Mouse (Mus musculus): ENCODE data around the gene Npcd. TPM values are rescaled to one million over a fixed set of nuclear protein-coding genes. Genes with fewer than 3 reads are reported as not detected.

The Npcd gene
- polyA plus RNA-seq, 1 experiment from 2014 or later, result 0.42 TPM

- H3K9ac ChIP-seq (replicated peaks), result no peak overlapping the region
- H3K4me3 ChIP-seq (replicated peaks), result no peak overlapping the region
- no peak overlapping the region for H3K4me2 ChIP-seq
- 89% methylated on average over 10 of the region's 10 CpGs for WGBS
- H3K27me3 ChIP-seq (replicated peaks), result peaks cover 12% of the 10 kb centered on the region
- 0 out of 2 replicates have a peak, but pooled peaks cover 5% of the 10 kb centered on the region for H3K36me3 ChIP-seq
- no peak overlapping the region for H3K27ac ChIP-seq (replicated peaks)
- ATAC-seq (ENCODE audit: low FRiP score), result no peak
- no peaks in the 10 kb centered on the region for H3K9me3 ChIP-seq (replicated peaks)
- peaks cover 22% of the 10 kb centered on the region for H3K4me1 ChIP-seq
These were observed 35.4 kb downstream of the Npcd start for GRCm38 (mm10) chr15:79798591-79798990.

DNA sequence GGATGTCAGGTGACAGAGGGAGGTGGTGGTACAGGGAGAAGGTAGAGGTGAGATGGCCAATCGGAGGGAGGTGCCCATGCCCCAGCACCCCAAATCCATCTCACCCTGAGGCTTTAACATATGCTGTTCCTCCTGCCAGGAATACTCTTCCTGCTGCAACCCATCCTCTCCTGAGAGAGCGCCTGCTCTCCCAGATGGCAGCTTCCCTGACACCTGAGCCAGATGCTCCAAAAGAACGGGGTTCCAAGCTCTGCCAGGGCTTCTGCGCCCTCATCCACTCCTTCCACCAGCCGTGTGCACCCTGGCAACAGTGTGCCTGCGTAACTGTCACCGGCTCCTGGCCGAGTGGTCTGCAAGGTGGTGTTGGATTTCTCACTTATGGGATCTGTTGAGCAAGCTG lies 36.4 kb downstream of the Npcd start:
- Histone ChIP-seq H3K4me2 (no peak overlapping the region), H3K9ac (replicated peaks) (no peak overlapping the region), H3K27me3 (replicated peaks) (peaks cover 7% of the 10 kb centered on the region), H3K4me3 (replicated peaks) (no peak overlapping the region), H3K4me1 (peaks cover 13% of the 10 kb centered on the region), H3K36me3 (peaks cover 10% of the 10 kb centered on the region; the same call in 1 of the 2 replicates), H3K27ac (replicated peaks) (no peak overlapping the region), H3K9me3 (replicated peaks) (no peaks in the 10 kb centered on the region)
- WGBS, result 86% methylated on average over 8 of the region's 8 CpGs
- ATAC-seq (ENCODE audit: low FRiP score), result no peak

GRCm38 (mm10) chr15:79797096-79797495 lies 36.9 kb downstream of the Npcd start:
- H3K9ac ChIP-seq (replicated peaks), result no peak overlapping the region
- H3K9me3 ChIP-seq (replicated peaks), result no peaks in the 10 kb centered on the region
- peaks cover 8% of the 10 kb centered on the region for H3K27me3 ChIP-seq (replicated peaks)
- H3K4me1 ChIP-seq, result peaks cover 8% of the 10 kb centered on the region
- no peak overlapping the region for H3K27ac ChIP-seq (replicated peaks)
- H3K4me2 ChIP-seq, result no peak overlapping the region
- H3K36me3 ChIP-seq, result peaks cover 13% of the 10 kb centered on the region; the same call in 1 of the 2 replicates
- H3K4me3 ChIP-seq (replicated peaks), result no peak overlapping the region
- 88% methylated on average over 7 of the region's 7 CpGs for WGBS
- ATAC-seq (ENCODE audit: low FRiP score), result no peak

DNA sequence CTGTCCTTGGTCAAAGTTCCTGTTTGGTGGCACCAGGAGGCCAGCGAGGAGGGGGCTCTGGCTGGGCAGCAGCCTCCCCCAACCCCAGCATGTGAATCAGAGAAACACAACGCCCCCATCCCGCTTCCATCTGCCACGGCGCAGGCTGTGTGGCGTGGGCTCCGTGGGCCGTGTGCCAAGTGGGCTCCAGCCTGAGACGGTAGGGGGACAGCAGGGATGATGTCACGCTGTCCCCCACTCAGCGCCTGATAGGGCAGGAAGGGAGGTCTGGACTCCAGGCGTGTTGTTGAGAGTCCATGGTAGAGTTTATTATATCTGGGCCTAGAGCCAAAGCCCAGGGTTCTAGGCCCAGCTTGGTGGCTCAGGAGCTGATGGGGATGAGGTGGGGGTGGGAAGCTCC lies 37.8 kb downstream of the Npcd start:
- Histone ChIP-seq H3K27me3 (replicated peaks) (peaks cover 8% of the 10 kb centered on the region; the same call in 1 of the 2 replicates), H3K27ac (replicated peaks) (no peak overlapping the region), H3K4me3 (replicated peaks) (no peak overlapping the region), H3K36me3 (peaks cover 13% of the 10 kb centered on the region; the same call in 1 of the 2 replicates), H3K4me1 (no peaks in the 10 kb centered on the region; the same call in 1 of the 2 replicates), H3K9ac (replicated peaks) (no peak overlapping the region), H3K4me2 (no peak overlapping the region), H3K9me3 (replicated peaks) (no peaks in the 10 kb centered on the region)
- WGBS, result 77% methylated on average over 12 of the region's 12 CpGs
- ATAC-seq (ENCODE audit: low FRiP score), result no peak

GRCm38 (mm10) chr15:79794173-79794572 lies 39.9 kb downstream of the Npcd start:
- no peak for ATAC-seq (ENCODE audit: low FRiP score)
- H3K4me1 ChIP-seq, result no peaks in the 10 kb centered on the region
- H3K9me3 ChIP-seq (replicated peaks), result no peaks in the 10 kb centered on the region
- H3K36me3 ChIP-seq, result peaks cover 8% of the 10 kb centered on the region; the same call in 1 of the 2 replicates
- H3K9ac ChIP-seq (replicated peaks), result no peak overlapping the region
- peaks cover 8% of the 10 kb centered on the region; the same call in 1 of the 2 replicates for H3K27me3 ChIP-seq (replicated peaks)
- no peak overlapping the region for H3K4me3 ChIP-seq (replicated peaks)
- H3K4me2 ChIP-seq, result no peak overlapping the region
- no peak overlapping the region for H3K27ac ChIP-seq (replicated peaks)
- 32% methylated on average over 20 of the region's 20 CpGs for WGBS

DNA sequence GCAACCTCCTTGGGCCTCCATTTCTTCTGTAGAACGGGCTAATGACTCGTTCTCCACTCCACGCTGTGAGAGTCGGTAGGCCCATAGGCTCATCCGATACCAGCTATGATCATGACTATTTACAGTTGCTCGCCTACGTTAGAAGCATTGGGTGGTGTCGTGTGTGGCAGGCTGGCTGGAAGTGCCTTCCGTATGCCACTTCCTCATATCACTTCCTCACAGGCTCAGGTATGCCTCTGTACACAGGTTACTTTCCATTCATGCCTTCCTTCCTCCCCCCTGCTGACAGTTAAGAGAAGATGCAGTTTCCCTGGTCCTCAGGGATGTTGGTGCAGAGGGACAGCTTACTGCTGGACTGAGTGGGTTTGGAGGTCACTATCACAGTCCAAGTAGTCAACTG lies 41.0 kb downstream of the Npcd start:
- no peak overlapping the region for H3K9ac ChIP-seq (replicated peaks)
- H3K4me1 ChIP-seq, result no peaks in the 10 kb centered on the region
- H3K4me3 ChIP-seq (replicated peaks), result no peak overlapping the region
- peaks cover 8% of the 10 kb centered on the region; the same call in 1 of the 2 replicates for H3K27me3 ChIP-seq (replicated peaks)
- peaks cover 8% of the 10 kb centered on the region; the same call in 1 of the 2 replicates for H3K36me3 ChIP-seq
- WGBS, result 90% methylated on average over 9 of the region's 9 CpGs
- H3K27ac ChIP-seq (replicated peaks), result no peak overlapping the region
- ATAC-seq (ENCODE audit: low FRiP score), result no peak
- H3K4me2 ChIP-seq, result no peak overlapping the region
- H3K9me3 ChIP-seq (replicated peaks), result no peaks in the 10 kb centered on the region

GRCm38 (mm10) chr15:79792455-79792854 lies 41.6 kb downstream of the Npcd start:
- H3K9ac ChIP-seq (replicated peaks), result no peak overlapping the region
- H3K4me3 ChIP-seq (replicated peaks), result no peak overlapping the region
- 22% methylated on average over 19 of the region's 19 CpGs for WGBS
- ATAC-seq (ENCODE audit: low FRiP score), result no peak
- H3K27me3 ChIP-seq (replicated peaks), result peaks cover 8% of the 10 kb centered on the region; the same call in 1 of the 2 replicates
- H3K27ac ChIP-seq (replicated peaks), result no peak overlapping the region
- H3K36me3 ChIP-seq, result peaks cover 8% of the 10 kb centered on the region; the same call in 1 of the 2 replicates
- H3K4me1 ChIP-seq, result no peaks in the 10 kb centered on the region
- H3K9me3 ChIP-seq (replicated peaks), result no peaks in the 10 kb centered on the region
- H3K4me2 ChIP-seq, result no peak overlapping the region

DNA sequence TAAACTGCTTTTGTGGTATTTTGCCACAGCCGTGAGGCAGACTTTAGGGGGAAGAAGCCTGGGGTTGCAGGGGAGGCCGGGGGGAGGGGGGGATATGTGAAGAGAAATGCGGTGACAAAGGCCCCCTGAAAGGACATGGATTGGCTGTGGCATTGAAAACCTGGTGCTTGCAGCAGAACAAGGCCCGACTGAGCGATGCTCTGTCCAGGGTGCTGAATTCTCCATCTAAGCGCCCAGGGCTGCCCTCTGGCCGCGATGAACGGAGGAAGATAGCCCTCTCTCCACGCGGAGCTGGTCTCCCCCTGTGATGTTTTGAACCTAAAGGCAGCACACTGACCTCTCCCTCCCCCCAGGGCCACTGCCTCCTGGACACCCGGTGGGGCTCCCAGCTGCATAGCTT lies 42.5 kb downstream of the Npcd start:
- Histone ChIP-seq H3K27ac (replicated peaks) (no peak overlapping the region), H3K27me3 (replicated peaks) (peaks cover 8% of the 10 kb centered on the region; the same call in 1 of the 2 replicates), H3K4me1 (no peaks in the 10 kb centered on the region), H3K9ac (replicated peaks) (no peak overlapping the region), H3K4me2 (no peak overlapping the region), H3K9me3 (replicated peaks) (no peaks in the 10 kb centered on the region), H3K36me3 (peaks cover 8% of the 10 kb centered on the region; the same call in 1 of the 2 replicates), H3K4me3 (replicated peaks) (no peak overlapping the region)
- no peak for ATAC-seq (ENCODE audit: low FRiP score)
- 3% methylated on average over 12 of the region's 12 CpGs for WGBS

DNA sequence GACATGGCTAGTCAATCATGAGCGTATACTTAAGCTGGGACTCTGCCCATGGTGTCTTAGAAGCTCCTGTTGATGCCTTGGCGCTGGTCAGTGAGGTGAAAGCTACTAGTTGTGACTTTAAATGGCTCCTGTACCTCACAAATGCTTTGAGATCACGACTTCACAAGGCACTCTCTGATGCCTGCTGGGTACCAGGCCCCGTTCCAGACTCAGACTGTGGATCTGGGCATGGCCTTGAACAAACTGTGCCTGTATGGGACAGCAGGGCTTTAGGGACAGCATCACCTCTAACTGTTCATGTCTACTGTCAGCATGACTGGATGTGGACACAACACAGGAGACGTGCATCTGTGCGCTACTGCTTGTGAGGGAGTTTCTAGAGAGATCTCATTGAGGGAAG lies 43.1 kb downstream of the Npcd start:
- H3K4me1 ChIP-seq, result no peaks in the 10 kb centered on the region
- H3K9me3 ChIP-seq (replicated peaks), result no peaks in the 10 kb centered on the region
- H3K9ac ChIP-seq (replicated peaks), result no peak overlapping the region
- no peak for ATAC-seq (ENCODE audit: low FRiP score)
- no peak overlapping the region for H3K4me3 ChIP-seq (replicated peaks)
- H3K36me3 ChIP-seq, result peaks cover 8% of the 10 kb centered on the region; the same call in 1 of the 2 replicates
- H3K27ac ChIP-seq (replicated peaks), result no peak overlapping the region
- no peak overlapping the region for H3K4me2 ChIP-seq
- 80% methylated on average over 6 of the region's 6 CpGs for WGBS
- H3K27me3 ChIP-seq (replicated peaks), result peaks cover 8% of the 10 kb centered on the region; the same call in 1 of the 2 replicates

DNA sequence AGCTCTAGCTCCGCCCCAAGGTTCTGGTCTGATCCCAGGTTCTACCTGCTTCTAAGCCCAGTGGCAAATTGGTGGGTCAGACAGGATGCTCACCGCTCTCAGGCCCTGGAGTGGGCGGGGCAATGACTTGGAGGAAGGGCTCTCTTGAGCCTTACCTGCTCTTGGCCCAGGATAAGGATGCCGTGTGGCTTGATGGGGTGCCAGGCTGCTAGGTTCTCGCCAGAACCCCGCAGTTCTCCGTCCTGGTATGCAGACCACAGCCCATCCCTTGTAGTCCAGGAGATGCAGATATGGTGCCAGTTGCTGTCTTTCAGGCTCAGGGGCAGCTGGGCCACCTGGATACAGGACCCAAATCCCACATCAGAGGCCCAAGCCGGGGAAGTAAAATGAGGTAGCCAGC lies 43.9 kb downstream of the Npcd start:
- H3K27ac ChIP-seq (replicated peaks), result no peak overlapping the region
- ATAC-seq (ENCODE audit: low FRiP score), result no peak
- H3K36me3 ChIP-seq, result peaks cover 8% of the 10 kb centered on the region; the same call in 1 of the 2 replicates
- H3K4me1 ChIP-seq, result no peaks in the 10 kb centered on the region
- H3K4me3 ChIP-seq (replicated peaks), result no peak overlapping the region
- H3K27me3 ChIP-seq (replicated peaks), result peaks cover 8% of the 10 kb centered on the region; the same call in 1 of the 2 replicates
- H3K9me3 ChIP-seq (replicated peaks), result no peaks in the 10 kb centered on the region
- WGBS, result 62% methylated on average over 8 of the region's 8 CpGs
- no peak overlapping the region for H3K4me2 ChIP-seq
- no peak overlapping the region for H3K9ac ChIP-seq (replicated peaks)

GRCm38 (mm10) chr15:79787815-79788214 lies 46.2 kb downstream of the Npcd start:
- Histone ChIP-seq H3K9ac (replicated peaks) (no peak overlapping the region), H3K36me3 (peaks cover 4% of the 10 kb centered on the region; the same call in 1 of the 2 replicates), H3K4me3 (replicated peaks) (no peak overlapping the region), H3K4me2 (no peak overlapping the region), H3K27ac (replicated peaks) (no peak overlapping the region), H3K27me3 (replicated peaks) (peaks cover 8% of the 10 kb centered on the region; the same call in 1 of the 2 replicates), H3K9me3 (replicated peaks) (no peaks in the 10 kb centered on the region), H3K4me1 (no peaks in the 10 kb centered on the region)
- ATAC-seq (ENCODE audit: low FRiP score), result no peak
- 41% methylated on average over 8 of the region's 8 CpGs for WGBS

- no peak for ATAC-seq (ENCODE audit: low FRiP score)
- Histone ChIP-seq H3K9ac (replicated peaks) (no peak overlapping the region), H3K27ac (replicated peaks) (no peak overlapping the region), H3K36me3 (no peaks in the 10 kb centered on the region), H3K4me3 (replicated peaks) (no peak overlapping the region), H3K27me3 (replicated peaks) (no peaks in the 10 kb centered on the region), H3K9me3 (replicated peaks) (no peaks in the 10 kb centered on the region), H3K4me2 (no peak overlapping the region), H3K4me1 (no peaks in the 10 kb centered on the region)
- WGBS, result 72% methylated on average over 1 of the region's 1 CpGs
These were observed 49.0 kb downstream of the Npcd start for GRCm38 (mm10) chr15:79785056-79785455.

Data from neural tube, embryonic 15.5 days (tissue).